Mouse (Mus musculus): Measurements from ENCODE around the gene Camk1d.

Camk1d gene

GRCm38 (mm10) chr2:5714211-5715053 is at the start of gene Camk1d:
Gene Camk1d, minus strand, starts transcription at chr2:5714515.
- CTCF ChIA-PET = interaction anchor here (0.6 to 1.9 kb wide), 5 partner anchors 11 to 1687 kb away, joined by 4 to 10 read pairs (median 7); no protein-coding TSS in a partner anchor

GRCm38 (mm10) chr2:5762031-5762430 is 47.7 kb upstream of the Camk1d start:
- CTCF ChIA-PET = no interaction called here

- CTCF ChIA-PET = no interaction called here
Observed at GRCm38 (mm10) chr2:5760479-5761008, 46.2 kb upstream of the Camk1d start.

GRCm38 (mm10) chr2:5758569-5758968 is 44.3 kb upstream of the Camk1d start:
- CTCF ChIA-PET = no interaction called here

- CTCF ChIA-PET = interaction anchor here (0.5 kb wide), 1 partner anchor 135 kb away, joined by 3 read pairs; no protein-coding TSS in a partner anchor
Observed at GRCm38 (mm10) chr2:5750872-5751271, 36.6 kb upstream of the Camk1d start.

- CTCF ChIA-PET = no interaction called here
Observed at GRCm38 (mm10) chr2:5749210-5749609, 34.9 kb upstream of the Camk1d start.

GRCm38 (mm10) chr2:5747545-5748043 is 33.3 kb upstream of the Camk1d start:
- CTCF ChIA-PET = no interaction called here

GRCm38 (mm10) chr2:5746529-5746928 is 32.2 kb upstream of the Camk1d start:
- CTCF ChIA-PET = no interaction called here

GRCm38 (mm10) chr2:5743886-5744285 is 29.6 kb upstream of the Camk1d start:
- CTCF ChIA-PET = interaction anchor here (0.6 kb wide), 1 partner anchor 337 kb away, joined by 3 read pairs; no protein-coding TSS in a partner anchor

- CTCF ChIA-PET = no interaction called here
Observed at GRCm38 (mm10) chr2:5740913-5741312, 26.6 kb upstream of the Camk1d start.

GRCm38 (mm10) chr2:5735881-5736280 is 21.6 kb upstream of the Camk1d start:
- CTCF ChIA-PET = no interaction called here

GRCm38 (mm10) chr2:5733300-5734085 is 19.2 kb upstream of the Camk1d start:
- CTCF ChIA-PET = no interaction called here

GRCm38 (mm10) chr2:5732047-5732446 is 17.7 kb upstream of the Camk1d start:
- CTCF ChIA-PET = no interaction called here

GRCm38 (mm10) chr2:5730364-5730792 is 16.1 kb upstream of the Camk1d start:
- CTCF ChIA-PET = no interaction called here

GRCm38 (mm10) chr2:5729931-5730330 is 15.6 kb upstream of the Camk1d start:
- CTCF ChIA-PET = no interaction called here

GRCm38 (mm10) chr2:5725028-5725701 is 10.8 kb upstream of the Camk1d start:
- CTCF ChIA-PET = no interaction called here

- CTCF ChIA-PET = no interaction called here
Observed at GRCm38 (mm10) chr2:5717675-5718074, 3.4 kb upstream of the Camk1d start.

- CTCF ChIA-PET = interaction anchor here (0.8 kb wide), 1 partner anchor 109 kb away, joined by 3 read pairs; no protein-coding TSS in a partner anchor
Observed at GRCm38 (mm10) chr2:5715544-5715943, 1.2 kb upstream of the Camk1d start.

- CTCF ChIA-PET = interaction anchor here (0.8 to 1.5 kb wide), 2 partner anchors 90 to 108 kb away, joined by 3 to 10 read pairs; no protein-coding TSS in a partner anchor
Observed at GRCm38 (mm10) chr2:5715054-5715410, 717 bp upstream of the Camk1d start.

- CTCF ChIA-PET = interaction anchor here (0.6 to 1.9 kb wide), 5 partner anchors 10 to 1686 kb away, joined by 4 to 10 read pairs (median 7); no protein-coding TSS in a partner anchor
Observed at GRCm38 (mm10) chr2:5713325-5714210, 747 bp downstream of the Camk1d start.
